Mouse (Mus musculus) lung, postnatal 36 days (tissue): Measurements from ENCODE around the gene Ncs1.

ENCODE experiments used
- DNase-seq: peaks from one replicate; pipeline ENCODE4 v3.0.0; 2022; ENCODE audit warnings: mixed read lengths

Ncs1 gene

DNA sequence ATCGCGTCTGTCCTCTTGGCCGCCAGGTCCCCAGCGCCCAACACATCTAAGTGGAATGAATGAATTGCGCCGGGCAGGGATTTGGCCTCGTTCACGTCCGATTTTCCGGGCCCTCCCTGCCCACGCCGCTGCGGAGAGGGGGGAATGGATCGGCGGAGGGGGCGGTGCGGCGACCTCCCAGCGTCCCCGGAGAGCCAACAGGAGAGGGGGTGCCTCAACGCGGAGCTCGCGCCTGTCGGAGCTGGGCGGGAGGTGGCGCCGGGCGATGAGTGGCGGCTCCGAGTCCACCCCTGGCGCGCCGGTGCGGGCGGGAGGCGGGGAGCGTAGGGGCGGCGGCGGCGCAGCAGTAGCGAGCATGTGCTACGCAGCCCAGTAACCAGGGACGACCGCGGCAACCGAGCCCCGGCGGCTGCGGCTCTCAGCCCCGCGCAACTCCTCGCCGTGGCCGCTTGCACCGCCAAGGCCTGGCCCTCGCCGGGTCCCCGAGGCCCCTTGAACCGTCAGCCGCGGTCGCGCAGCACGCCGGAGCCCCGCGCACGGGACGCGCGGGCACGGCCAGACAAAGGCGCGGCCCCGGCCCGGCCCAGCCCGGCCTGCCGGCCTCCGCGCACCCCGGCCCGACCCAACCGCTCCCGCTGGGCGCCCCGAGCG, at the start of gene Ncs1:
TSS of gene Ncs1 (plus strand) at position 333 of the 651 bp plus-strand sequence.
- DNase-seq = peak; percentile 53

DNA sequence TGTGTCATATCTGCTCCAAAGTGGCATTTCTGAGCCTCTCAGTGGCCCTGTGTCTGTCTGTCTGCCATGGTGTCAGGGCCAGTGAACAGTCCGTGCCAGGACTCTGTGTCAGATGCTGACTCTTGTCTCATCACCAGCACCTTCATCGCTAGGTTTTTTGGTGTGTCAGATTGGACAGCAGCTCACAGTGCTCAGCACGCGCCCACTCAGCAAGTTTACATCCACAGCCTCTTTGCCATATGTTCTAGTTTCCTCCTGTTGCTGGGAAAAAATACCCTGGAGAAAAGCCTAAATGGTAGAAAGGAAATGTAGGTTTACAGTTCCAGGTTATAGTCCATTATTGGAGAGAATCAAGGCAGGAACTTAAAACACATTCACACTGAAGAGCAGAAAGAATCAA, 47.0 kb upstream of the Ncs1 start:
- DNase-seq = no peak

GRCm38 (mm10) chr2:31200051-31200450, 45.6 kb upstream of the Ncs1 start:
- no peak for DNase-seq

- DNase-seq = no peak
These were observed 43.8 kb upstream of the Ncs1 start for GRCm38 (mm10) chr2:31201851-31202250.

DNA sequence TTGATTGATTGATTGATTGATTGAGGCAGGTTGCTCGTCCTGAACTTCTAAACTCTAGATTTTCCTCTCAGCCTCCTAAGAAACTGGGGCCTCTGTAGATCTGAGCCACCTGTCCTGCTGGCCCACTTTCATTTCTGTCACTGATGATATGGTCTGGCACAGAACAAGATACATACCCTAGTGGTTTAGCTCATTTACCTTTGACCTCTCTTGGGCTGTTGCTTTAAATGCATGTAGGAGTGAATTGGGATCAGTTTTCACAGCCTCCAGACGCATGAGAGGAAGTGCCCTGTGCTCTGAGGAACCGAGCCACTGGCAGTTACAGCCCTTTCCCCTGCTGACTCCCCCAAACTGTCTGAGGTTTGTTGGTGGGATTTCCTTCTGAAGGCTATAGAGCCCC, 43.3 kb upstream of the Ncs1 start:
- DNase-seq = no peak

- DNase-seq = no peak
These were observed 42.7 kb upstream of the Ncs1 start for GRCm38 (mm10) chr2:31202956-31203355.

DNA sequence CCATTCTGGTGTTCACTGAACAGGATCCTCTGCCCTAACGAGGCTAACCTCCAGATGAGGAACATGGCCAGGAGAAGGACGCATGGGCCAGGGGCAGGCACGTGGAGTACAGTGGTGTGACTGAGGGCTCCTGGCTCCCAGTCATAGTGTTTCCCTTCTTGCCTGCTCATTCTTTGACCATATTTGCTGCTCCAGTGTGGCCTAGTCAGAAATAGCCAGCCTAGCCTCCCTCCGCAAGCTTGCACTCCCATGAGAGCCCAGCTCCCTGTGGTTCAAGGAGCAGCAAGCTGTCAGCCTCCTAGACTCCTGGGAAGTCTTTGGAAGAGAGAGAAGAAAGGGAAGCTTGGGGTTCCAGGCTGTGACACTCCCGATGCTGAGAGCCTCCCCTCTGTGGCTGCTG, 40.9 kb upstream of the Ncs1 start:
- no peak for DNase-seq

DNA sequence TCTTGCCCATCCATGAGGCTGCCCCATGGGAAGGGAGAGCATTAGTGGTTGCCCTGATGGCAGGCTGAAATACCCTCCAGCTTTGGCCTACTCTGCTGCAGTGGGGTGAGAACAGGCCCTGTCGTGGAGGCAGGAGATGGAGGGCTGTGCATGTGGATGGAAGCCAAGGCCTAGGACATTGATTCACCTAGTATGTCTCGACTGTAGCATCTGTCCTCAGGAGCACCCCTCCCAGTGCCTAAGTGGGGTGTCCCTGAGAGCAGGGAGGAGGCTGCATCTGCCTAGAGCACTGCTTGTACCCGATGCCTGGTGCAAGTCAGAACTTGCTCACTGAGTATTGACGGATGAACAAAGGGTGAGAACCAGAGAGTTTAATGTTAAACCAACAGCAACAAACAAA, 39.4 kb upstream of the Ncs1 start:
- DNase-seq = no peak

DNA sequence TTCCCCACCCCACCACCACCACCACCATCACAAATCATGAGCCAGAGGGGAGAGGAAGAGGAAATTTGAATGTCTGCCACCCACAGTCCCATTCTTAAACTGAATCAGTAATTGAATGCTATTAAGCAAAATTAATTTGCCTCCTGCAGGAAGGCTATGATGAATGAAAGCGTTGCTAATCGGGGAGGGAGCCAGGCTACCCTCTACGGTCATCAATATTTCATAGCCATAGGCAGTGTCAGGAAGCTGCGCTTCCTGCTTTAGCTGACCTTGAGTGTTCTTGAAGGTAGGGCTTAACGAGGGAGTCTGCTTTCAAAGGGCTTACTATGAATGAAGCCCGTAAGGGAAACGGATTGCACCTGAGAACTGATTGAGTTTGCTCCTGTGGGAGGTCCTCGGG, 38.7 kb upstream of the Ncs1 start:
- DNase-seq = no peak

GRCm38 (mm10) chr2:31208544-31209142, 37.0 kb upstream of the Ncs1 start:
- peak; percentile 18 for DNase-seq

GRCm38 (mm10) chr2:31209525-31209924, 36.1 kb upstream of the Ncs1 start:
- DNase-seq = peak; percentile 35

DNA sequence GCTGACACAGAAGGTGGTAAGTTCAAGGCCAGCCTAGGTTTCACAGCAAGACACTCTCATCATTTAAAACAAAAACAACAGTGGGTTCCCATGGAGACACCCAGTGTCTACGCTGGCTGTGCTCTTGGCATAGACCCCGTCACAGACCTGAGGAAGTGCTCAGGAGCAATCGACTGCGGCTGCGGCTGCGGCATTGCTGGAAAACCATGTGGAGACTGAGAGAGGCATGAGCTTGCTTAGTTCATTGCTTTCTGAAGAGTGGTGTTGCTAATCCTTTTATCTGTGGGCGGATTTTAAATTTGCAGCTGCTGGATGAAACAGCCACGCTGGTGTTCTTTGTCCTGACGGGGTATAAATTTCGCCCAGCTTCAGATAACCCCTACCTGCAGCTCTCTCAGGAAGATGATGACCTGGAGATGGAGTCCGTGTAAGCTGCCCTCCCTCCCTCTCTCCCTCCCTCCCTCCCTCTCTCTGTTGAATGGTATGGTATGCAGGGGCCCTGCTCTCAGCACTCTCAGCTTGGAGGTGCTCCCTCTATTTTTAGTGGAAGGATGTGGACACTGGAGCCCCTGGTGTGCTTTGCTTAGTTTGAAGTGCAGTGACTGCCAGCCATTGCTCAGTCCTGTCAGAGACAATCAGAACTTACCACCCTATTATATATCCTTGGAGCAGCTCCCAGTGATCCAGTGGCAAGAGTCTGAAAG, 35.3 kb upstream of the Ncs1 start:
- no peak for DNase-seq

- DNase-seq = no peak
These were observed 34.4 kb upstream of the Ncs1 start for GRCm38 (mm10) chr2:31211204-31211603.

- DNase-seq = no peak
These were observed 31.3 kb upstream of the Ncs1 start for GRCm38 (mm10) chr2:31214211-31214796.

GRCm38 (mm10) chr2:31218611-31219010, 27.0 kb upstream of the Ncs1 start:
- DNase-seq = no peak

GRCm38 (mm10) chr2:31219470-31219869, 26.2 kb upstream of the Ncs1 start:
- no peak for DNase-seq

DNA sequence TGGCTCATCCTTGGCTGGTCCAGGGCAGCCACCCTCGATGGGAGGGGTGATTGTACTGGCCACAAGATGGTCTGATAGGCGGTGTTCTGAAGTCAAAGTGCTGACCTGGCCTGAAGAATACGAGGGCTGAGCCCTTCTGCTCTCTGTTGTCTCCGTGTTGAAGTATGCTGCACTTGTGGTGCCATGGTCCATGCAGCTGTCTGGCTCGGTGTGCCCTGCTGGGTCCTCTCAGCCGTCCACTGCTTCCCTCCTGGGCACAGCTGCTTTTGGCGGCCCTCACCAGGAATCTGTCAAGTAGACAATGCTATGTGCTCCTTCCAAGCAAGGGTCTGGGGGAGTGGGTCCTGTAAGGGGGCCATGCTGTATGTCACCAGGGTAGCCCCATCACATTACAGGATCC, 24.8 kb upstream of the Ncs1 start:
- no peak for DNase-seq

GRCm38 (mm10) chr2:31221582-31221981, 24.0 kb upstream of the Ncs1 start:
- DNase-seq = no peak

- DNase-seq = no peak
These were observed 16.8 kb upstream of the Ncs1 start for GRCm38 (mm10) chr2:31228768-31229311.

GRCm38 (mm10) chr2:31239203-31239696, 6.4 kb upstream of the Ncs1 start:
- peak; percentile 32 for DNase-seq

DNA sequence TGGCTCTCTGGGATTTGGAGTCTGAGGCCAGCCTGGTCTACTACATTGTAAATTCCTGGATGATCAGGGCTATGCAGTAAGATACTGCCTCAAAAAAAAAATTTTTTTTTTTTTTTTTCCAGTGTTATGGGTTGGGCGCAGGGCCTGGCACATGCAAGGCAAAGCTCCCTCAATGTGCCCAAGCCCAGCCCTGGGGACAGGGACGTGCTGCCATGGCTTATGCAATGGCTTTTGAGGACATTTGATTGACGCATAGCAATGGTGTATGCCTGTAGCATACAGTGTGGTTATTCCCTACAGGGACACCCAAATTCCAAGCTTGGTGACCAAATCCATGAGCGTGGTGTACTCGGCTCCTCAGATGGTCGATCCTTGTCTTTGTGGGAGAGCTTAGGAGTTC, 5.8 kb upstream of the Ncs1 start:
- DNase-seq = no peak

DNA sequence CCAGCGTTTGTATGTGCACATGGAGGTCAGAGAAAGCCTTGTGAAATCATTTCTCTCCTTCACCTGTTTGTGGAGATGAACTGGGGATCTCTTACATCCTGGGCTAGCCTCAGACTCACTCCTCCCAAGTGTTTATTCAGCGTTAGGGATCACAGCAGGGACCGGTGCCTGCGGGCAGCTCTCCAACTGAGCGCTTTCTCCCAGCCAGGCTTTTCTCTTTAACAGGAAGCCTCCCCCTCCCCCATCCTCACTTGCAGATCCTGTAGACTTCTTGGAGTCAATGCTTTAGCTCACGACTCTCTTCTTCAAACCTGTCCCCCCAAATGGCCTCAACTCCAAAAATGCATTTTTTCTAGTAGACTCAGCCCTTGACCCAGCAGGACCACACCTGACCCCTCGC, 4.0 kb upstream of the Ncs1 start:
- no peak for DNase-seq

GRCm38 (mm10) chr2:31244216-31244615, 1.4 kb upstream of the Ncs1 start:
- DNase-seq = no peak
